Mouse (Mus musculus) heart, postnatal 0 days (tissue): ENCODE data around the gene Rsph3b. TPM values are rescaled to one million over a fixed set of nuclear protein-coding genes. Genes with fewer than 3 reads are reported as not detected.

Source experiments
- ATAC-seq: fragments of 200-750 bp; cut with Nextera tagmentation; 2 replicates; pipeline ENCODE4 v1.8.0; 2017; ENCODE audit warnings: low read depth, moderate number of reproducible peaks, moderate library complexity; ENCODE audit not compliant: insufficient read depth
- DNase-seq: peaks from one replicate; pipeline ENCODE4 v3.0.0-alpha.2; 2016; ENCODE audit warnings: low spot score
- H3K27ac ChIP-seq: fragments of 300-500 bp; sonication (generic); 2 replicates; pipeline ENCODE4 v1.5.1; 2014; ENCODE audit warnings: low read depth, mild to moderate bottlenecking
- H3K27me3 ChIP-seq: fragments of 300-500 bp; sonication (generic); 2 replicates; pipeline ENCODE4 v1.6.1; 2014; ENCODE audit warnings: low read length, mixed read lengths; ENCODE audit not compliant: control insufficient read depth, insufficient read depth
- H3K36me3 ChIP-seq: fragments of 300-500 bp; sonication (generic); replicated peaks from 2 replicates; pipeline ENCODE4 v1.6.1; 2014; ENCODE audit warnings: low read length, mixed read lengths; ENCODE audit not compliant: control insufficient read depth, insufficient read depth
- H3K4me1 ChIP-seq: fragments of 300-500 bp; sonication (generic); 2 replicates; pipeline ENCODE4 v1.6.1; 2014; ENCODE audit warnings: antibody characterized with exemption; ENCODE audit not compliant: control insufficient read depth, insufficient read depth
- H3K4me2 ChIP-seq: fragments of 300-500 bp; sonication (generic); 2 replicates; pipeline ENCODE4 v1.6.1; 2014; ENCODE audit warnings: low read depth, mild to moderate bottlenecking, low read length, moderate library complexity
- H3K4me3 ChIP-seq: fragments of 300-500 bp; sonication (generic); 2 replicates; pipeline ENCODE4 v1.5.1; 2014; ENCODE audit warnings: low read depth, low read length
- H3K9ac ChIP-seq: fragments of 300-500 bp; sonication (generic); replicated peaks from 2 replicates; pipeline ENCODE4 v1.6.1; 2014; ENCODE audit warnings: low read depth, low read length, mixed read lengths
- H3K9me3 ChIP-seq: fragments of 300-500 bp; sonication (generic); replicated peaks from 2 replicates; pipeline ENCODE4 v1.6.1; 2016; ENCODE audit warnings: low read length; ENCODE audit not compliant: control insufficient read depth
- CTCF ChIP-seq: IDR thresholded peaks from 2 replicates; pipeline ENCODE4 v1.5.1; 2016; ENCODE audit warnings: antibody characterized with exemption, control low read depth, low read depth
- EP300 ChIP-seq: IDR thresholded peaks from 2 replicates; pipeline ENCODE4 v1.6.1; 2016; ENCODE audit warnings: antibody characterized with exemption, low read depth
- WGBS: fragments of 180-500 bp; shearing (Covaris S2); extraction: QIAGEN DNeasy Blood & Tissue Kit; methylation state at CpG from one replicate; pipeline ENCODE4 v1.1.7; 2014; 5-methylcytosine and 5-hydroxymethylcytosine counted together
- polyA plus RNA-seq: library from polyadenylated mRNA; unstranded; fragments of >200 nt; fragmentation: Nextera tagmentation; extraction: Ambion mirVana; gene quantifications from 2 replicates; pipeline ENCODE4 v1.2.1, GENCODE M21; 2015
- total RNA-seq: library from RNA; depleted of rRNA; stranded (reverse); fragments of >200 nt; gene quantifications from 2 replicates; pipeline ENCODE4 v1.2.3, GENCODE M21; 2014; ENCODE audit warnings: low replicate concordance

Rsph3b gene
- total and polyA plus RNA-seq, 2 experiments from 2014 or later: 72.9 to 100 TPM

- DNase-seq (no peak), ATAC-seq (no peak)
- H3K36me3 ChIP-seq: no peaks in the 10 kb centered on the region
- no peaks in the 10 kb centered on the region for H3K4me1 ChIP-seq
- no peak overlapping the region for H3K4me3 ChIP-seq
- H3K9me3 ChIP-seq: no peaks in the 10 kb centered on the region
- no peak overlapping the region for H3K27ac ChIP-seq
- no peak overlapping the region for H3K4me2 ChIP-seq
- TF ChIP-seq EP300: no peak
- no peak for TF ChIP-seq CTCF
- WGBS: 76% methylated on average over 4 of the region's 4 CpGs
- no peaks in the 10 kb centered on the region for H3K27me3 ChIP-seq
- H3K9ac ChIP-seq: no peak overlapping the region
These were observed 51.7 kb downstream of the Rsph3b start for GRCm38 (mm10) chr17:6896756-6897155.

- no peak overlapping the region for H3K9ac ChIP-seq
These were observed 55.1 kb downstream of the Rsph3b start for GRCm38 (mm10) chr17:6893332-6893731.

GRCm38 (mm10) chr17:6891966-6892934, 56.2 kb downstream of the Rsph3b start:
- H3K4me3 ChIP-seq: no peak overlapping the region
- no peak for ATAC-seq
- H3K9ac ChIP-seq: no peak overlapping the region
- TF ChIP-seq CTCF (no peak), EP300 (no peak)
- no peaks in the 10 kb centered on the region for H3K27me3 ChIP-seq
- WGBS: 72% methylated on average over 7 of the region's 7 CpGs
- H3K9me3 ChIP-seq: no peaks in the 10 kb centered on the region
- DNase-seq: no peak
- H3K36me3 ChIP-seq: no peaks in the 10 kb centered on the region
- H3K27ac ChIP-seq: no peak overlapping the region
- no peak overlapping the region for H3K4me2 ChIP-seq
- H3K4me1 ChIP-seq: no peaks in the 10 kb centered on the region

More at GRCm38 (mm10) chr17:6893332-6893731, 55.1 kb downstream of the Rsph3b start:
- H3K27ac ChIP-seq: no peak overlapping the region
- H3K4me3 ChIP-seq: no peak overlapping the region
- ATAC-seq (no peak), DNase-seq (no peak)
- WGBS: 78% methylated on average over 10 of the region's 10 CpGs
- no peaks in the 10 kb centered on the region for H3K36me3 ChIP-seq
- no peaks in the 10 kb centered on the region for H3K9me3 ChIP-seq
- no peaks in the 10 kb centered on the region for H3K27me3 ChIP-seq
- no peaks in the 10 kb centered on the region for H3K4me1 ChIP-seq
- H3K4me2 ChIP-seq: no peak overlapping the region
- TF ChIP-seq CTCF (no peak), EP300 (no peak)

GRCm38 (mm10) chr17:6886445-6886844, 62.0 kb downstream of the Rsph3b start:
- TF ChIP-seq EP300: no peak
- TF ChIP-seq CTCF: no peak
- Histone ChIP-seq H3K4me3 (no peak overlapping the region), H3K27ac (no peak overlapping the region), H3K4me1 (no peaks in the 10 kb centered on the region), H3K9ac (no peak overlapping the region), H3K9me3 (no peaks in the 10 kb centered on the region), H3K27me3 (no peaks in the 10 kb centered on the region), H3K36me3 (no peaks in the 10 kb centered on the region), H3K4me2 (no peak overlapping the region)
- ATAC-seq (no peak), DNase-seq (no peak)
- 73% methylated on average over 1 of the region's 1 CpGs for WGBS

- H3K36me3 ChIP-seq: no peaks in the 10 kb centered on the region
- no peak overlapping the region for H3K9ac ChIP-seq
- DNase-seq (no peak), ATAC-seq (no peak)
- H3K27me3 ChIP-seq: no peaks in the 10 kb centered on the region
- H3K4me1 ChIP-seq: no peaks in the 10 kb centered on the region
- H3K4me2 ChIP-seq: no peak overlapping the region
- H3K9me3 ChIP-seq: no peaks in the 10 kb centered on the region
- no peak overlapping the region for H3K27ac ChIP-seq
- no peak overlapping the region for H3K4me3 ChIP-seq
- TF ChIP-seq EP300 (no peak), CTCF (no peak)
- 88% methylated on average over 1 of the region's 1 CpGs for WGBS
These were observed 64.0 kb downstream of the Rsph3b start for GRCm38 (mm10) chr17:6884531-6884930.
